Mouse (Mus musculus) WW6 (cell line): Measurements from ENCODE around the gene H2-Aa.
A peak's percentile ranks its signal among the peaks of the same experiment; 100 is the strongest.

ENCODE experiments used
- DNase-seq: peaks from one replicate; pipeline ENCODE4 v3.0.0-alpha.2; 2013; ENCODE audit warnings: low read depth, low spot score

The H2-Aa gene

DNA sequence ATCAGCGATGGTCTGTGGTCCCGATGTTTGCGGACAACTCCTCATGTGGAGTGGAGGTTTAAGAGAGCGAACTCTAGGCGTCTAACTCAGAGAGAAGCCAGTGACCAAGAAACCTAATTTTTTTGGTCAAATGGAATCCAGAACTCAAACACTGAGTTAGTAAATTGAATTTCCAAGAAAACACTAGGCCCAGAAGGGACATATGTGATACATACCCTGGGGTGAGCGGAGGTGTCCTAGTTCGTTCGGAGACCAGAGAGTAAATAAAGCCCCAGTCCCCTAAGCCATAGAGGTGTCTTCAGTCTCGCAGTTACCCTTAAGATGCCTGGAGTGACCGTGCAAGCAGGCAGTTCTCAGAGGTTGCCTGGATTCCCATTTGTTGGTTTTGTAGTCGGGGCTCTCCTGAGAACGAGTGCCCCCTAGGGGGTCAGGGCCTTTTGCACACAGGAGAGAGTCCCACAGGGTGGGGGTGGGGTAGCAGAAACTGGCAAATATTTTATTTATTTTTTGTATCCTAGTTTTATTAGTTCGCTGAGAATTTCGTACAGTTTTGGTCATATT is 23.7 kb downstream of the H2-Aa start:
- DNase-seq: no peak

DNA sequence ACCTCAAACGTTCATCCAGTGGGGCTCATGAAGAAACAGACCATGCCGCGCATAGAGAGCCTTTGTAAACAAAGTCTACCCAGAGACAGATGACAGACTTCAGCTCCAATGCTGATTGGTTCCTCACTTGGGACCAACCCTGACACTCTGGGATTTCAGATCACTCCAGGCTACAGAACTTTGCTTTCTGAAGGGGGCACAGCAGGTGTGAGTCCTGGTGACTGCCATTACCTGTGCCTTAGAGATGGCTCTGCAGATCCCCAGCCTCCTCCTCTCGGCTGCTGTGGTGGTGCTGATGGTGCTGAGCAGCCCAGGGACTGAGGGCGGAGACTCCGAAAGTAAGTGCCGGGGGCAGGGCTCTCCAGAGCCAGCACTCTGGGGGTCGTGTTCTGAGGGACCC is 24.6 kb downstream of the H2-Aa start:
- peak; percentile 60 for DNase-seq

GRCm38 (mm10) chr17:34261502-34261901 is 26.1 kb downstream of the H2-Aa start:
- no peak for DNase-seq

DNA sequence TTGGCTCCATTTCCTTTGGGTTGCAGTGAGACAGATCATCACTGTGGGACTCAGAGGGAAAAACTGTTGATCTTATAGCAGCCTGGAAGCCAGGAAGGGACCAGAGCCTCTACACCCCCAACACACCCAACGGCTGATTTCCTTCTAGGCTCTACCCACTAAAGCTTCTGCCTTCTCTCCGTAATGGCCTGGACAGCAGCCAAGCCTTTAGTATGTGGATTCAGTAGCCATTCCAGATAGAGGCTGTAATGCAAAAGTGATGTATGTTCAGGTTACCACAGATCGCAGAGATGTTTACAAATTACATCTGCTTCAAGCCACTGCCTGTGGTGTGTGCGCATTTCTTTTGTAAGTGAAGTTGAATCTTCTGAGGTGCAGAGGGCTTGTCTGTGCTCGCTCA is 27.1 kb downstream of the H2-Aa start:
- DNase-seq: no peak

GRCm38 (mm10) chr17:34257594-34258375 is 29.8 kb downstream of the H2-Aa start, which contains the start of gene H2-Ab1:
TSS of gene H2-Ab1 (plus strand) at chr17:34257689.
- no peak for DNase-seq

DNA sequence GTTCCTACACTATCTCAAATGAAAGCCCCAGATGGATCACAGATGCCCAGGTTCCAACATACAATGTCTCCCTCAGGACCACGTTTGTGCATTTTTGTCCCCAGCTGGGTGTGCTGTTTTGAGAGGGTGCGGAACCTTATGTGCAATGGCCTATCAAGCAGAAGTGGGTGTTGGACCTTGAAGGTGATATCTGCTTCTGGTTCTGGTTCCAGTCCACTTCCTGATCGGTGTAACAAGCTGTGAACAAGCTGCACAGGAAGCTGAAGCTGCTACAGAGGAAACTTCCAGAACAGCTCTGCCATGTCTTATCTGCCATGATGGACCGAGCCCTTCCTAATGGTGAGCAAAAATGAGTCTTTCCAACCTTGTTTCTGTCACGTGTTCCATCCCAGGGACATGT is 31.1 kb downstream of the H2-Aa start:
- DNase-seq: no peak

GRCm38 (mm10) chr17:34251666-34252065 is 36.0 kb downstream of the H2-Aa start:
- DNase-seq: no peak

GRCm38 (mm10) chr17:34249878-34250277 is 37.7 kb downstream of the H2-Aa start:
- no peak for DNase-seq

- no peak for DNase-seq
These were observed 38.3 kb downstream of the H2-Aa start for GRCm38 (mm10) chr17:34249361-34249760.

DNA sequence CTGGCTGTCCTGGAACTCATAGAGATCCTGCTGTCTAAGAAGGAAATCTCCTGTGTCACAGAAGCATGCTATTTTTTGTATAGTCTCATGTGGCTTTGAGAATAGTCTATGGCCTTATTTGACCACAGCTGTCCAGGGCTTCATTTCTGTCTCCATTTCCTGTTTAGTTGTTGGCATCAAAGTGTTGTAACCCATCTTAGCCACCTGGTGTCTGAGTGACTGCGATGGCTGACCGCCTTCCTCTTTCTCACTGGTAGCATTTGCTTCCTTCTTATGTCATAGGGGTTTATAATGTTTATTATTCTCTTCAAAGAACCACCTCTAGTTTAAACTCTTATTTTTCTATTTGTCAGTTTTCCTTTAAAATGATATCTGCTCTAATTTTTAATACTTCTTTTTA is 38.9 kb downstream of the H2-Aa start:
- DNase-seq: no peak

- no peak for DNase-seq
These were observed 40.6 kb downstream of the H2-Aa start for GRCm38 (mm10) chr17:34247047-34247446.

DNA sequence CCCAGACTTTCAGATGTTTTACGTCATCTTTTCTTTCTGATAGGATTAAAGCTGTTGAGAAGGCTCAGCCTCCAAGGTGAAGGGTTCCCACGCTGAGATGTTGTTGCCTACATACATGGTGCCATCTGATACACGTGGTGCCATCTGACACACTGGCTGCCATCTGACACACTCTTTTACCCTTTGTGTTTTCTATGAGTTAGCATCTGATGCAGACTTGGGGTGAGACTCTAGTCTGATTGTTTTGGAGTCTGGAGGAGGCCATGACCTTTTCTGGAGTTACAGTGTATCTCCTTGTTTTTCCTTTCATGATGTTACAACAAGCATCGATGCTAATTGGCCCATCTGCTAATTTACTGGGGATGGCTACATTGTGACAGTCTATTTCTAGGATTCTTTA is 43.0 kb downstream of the H2-Aa start:
- DNase-seq: no peak

GRCm38 (mm10) chr17:34240916-34241315 is 46.7 kb downstream of the H2-Aa start:
- DNase-seq: no peak

GRCm38 (mm10) chr17:34240366-34240765 is 47.3 kb downstream of the H2-Aa start:
- no peak for DNase-seq

DNA sequence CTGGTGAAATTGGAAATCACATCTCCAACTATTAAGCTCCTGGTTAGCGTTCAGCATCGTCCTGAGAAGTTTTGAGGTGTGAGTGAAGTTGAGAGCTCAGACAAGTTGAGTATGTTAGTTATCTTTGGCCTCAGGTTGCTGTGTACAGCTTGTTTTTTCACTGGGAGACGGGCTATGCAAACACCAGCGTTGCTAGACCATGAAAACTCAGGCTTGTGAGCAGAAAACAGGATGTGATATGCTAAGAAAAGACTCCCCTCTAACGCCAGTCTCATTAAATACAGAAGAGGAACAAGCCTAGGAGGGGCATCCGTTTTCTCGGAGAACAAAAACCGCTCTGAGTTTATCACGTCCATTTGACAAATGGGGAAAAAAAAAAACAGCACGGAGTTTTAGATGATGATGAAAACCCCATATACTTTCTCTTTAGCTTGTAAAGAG is 48.0 kb downstream of the H2-Aa start:
- no peak for DNase-seq

- no peak for DNase-seq
These were observed 48.9 kb downstream of the H2-Aa start, which contains the start of gene H2-Ob for GRCm38 (mm10) chr17:34238706-34239105. TSS of gene H2-Ob (plus strand) at chr17:34238903.

DNA sequence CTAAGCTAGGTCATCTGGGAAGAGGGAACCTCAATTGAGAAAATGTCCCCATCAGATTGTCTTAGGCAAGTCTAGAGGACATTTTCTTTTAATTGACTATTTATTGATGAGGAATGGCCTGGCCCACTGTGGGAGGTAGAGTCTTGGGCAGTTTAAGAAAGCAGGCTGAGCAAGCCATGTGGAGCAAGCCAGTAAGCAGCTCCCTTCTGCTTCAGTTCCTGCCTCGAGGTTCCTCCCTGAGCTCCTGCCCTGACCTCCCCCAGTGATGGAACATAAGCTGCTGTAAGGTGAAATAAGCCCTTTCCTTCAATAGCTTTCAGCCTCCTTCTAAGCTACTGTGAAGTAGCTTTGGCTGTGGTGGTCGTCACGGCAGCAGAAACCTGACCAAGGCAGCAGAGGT is 49.9 kb downstream of the H2-Aa start:
- DNase-seq: no peak

- DNase-seq: no peak
These were observed 50.9 kb downstream of the H2-Aa start for GRCm38 (mm10) chr17:34236691-34237090.

DNA sequence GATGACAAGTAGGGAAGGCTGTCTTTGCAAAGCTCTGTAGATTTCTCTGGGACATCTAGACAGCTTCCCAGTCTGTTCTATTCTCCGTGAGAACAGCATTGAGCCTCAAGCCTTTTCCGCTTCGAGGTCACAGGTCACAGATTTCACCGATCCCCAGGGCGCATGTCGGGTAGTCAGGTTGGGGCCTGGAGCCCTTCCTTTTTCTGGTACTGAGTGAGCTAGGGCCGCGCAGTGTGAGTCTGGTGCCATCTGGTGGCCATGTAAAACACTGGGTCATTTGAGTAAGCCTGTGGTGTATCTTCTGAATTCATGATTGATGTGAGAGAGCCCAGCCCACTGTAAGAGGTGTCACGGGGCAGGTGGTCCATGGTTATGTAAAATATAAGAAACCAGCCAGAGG is 52.7 kb downstream of the H2-Aa start:
- no peak for DNase-seq
